Mouse (Mus musculus): ENCODE results near the gene Zbtb18.

GRCm38 (mm10) chr1:177494913-177495542 is 52.9 kb downstream of the Zbtb18 start:
- no peak for TF ChIP-seq EP300 (IDR thresholded peaks at IDR 0.05; ENCODE audit: low read depth)
- TF ChIP-seq CTCF (IDR thresholded peaks at IDR 0.05; ENCODE audit: low read depth): no peak
